Mouse (Mus musculus): Measurements from ENCODE around the gene Ets1.

Gene Ets1

DNA sequence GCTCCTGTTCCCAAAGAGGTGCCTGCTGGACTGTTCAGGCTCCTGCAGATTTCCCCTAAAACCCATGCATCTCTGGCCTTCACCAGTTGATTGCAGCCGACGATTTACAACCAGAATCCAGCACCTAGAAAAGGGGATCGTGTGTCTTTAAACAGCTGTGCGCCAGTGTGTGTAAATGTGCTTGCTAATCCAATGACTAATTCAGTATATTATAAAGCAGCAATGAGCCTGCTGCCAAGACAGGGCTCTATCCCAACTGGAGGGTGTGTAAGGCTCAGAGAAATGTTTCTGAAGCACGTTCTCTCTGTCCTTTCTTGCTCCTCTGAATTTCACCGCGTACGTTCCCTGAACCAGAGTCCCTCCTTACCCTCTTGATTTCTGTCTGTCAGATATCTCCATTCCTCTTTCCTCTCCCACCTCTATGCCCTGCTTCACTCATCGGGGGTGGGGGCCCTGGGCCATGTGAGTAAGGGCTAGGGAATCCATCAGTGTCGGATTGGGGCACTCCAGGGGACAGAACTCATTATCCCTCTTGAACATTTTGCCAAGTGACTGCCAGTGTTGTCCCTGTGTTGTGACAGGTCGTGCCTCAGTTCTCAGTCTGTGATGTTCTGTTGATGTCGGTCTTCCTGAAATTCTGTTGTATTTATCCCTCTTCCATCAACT lies 75.1 kb downstream of the Ets1 start:
- DNase-seq (ENCODE audit: low read depth, low spot score), result peak; percentile 39

DNA sequence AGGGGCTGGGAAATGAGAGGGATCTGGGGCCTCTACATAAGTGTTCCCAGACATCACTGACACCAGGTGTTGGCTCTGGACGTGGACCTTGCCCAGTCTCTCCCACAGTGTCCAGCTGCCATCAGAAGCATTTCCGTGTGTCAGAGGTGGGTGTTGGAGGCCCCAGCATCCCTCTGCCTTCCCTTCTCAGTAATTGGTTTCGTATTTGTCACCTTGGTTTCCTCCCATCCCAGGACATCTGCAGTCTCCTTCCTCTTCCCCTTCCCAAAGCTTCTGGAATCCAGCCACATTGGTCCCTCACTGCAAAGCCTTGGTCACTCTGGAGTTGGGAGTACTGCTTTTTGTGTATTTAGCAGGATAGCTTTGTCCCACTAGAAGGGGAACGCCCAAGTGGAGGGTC lies 75.7 kb downstream of the Ets1 start:
- DNase-seq (ENCODE audit: low read depth, low spot score), result no peak

DNA sequence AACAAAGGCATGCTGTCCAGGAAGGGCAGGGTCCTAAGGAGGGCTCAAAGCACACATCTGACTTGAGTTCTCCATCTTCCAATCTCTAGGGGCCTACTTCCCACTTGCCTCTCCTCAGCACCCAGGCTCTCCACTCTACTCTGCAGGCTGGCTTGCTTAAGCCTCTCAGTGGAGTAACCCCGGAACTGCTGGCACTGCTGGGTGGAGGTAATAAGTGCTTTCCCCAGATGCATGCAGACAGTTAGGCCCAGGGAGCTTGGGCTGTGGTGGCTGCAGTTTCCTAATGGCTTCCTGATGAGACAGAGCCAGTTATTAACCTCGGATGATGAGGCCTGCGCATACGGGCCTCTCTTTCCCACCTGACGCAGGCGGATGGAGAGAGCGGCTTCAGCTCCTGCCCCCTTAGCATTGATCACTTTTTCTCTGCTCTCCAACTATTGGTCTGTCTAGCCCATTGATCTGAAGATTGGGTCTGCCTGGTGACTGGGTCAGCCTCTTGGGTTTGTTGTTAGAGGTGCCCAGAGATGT lies 76.4 kb downstream of the Ets1 start:
- no peak for DNase-seq (ENCODE audit: low read depth, low spot score)

DNA sequence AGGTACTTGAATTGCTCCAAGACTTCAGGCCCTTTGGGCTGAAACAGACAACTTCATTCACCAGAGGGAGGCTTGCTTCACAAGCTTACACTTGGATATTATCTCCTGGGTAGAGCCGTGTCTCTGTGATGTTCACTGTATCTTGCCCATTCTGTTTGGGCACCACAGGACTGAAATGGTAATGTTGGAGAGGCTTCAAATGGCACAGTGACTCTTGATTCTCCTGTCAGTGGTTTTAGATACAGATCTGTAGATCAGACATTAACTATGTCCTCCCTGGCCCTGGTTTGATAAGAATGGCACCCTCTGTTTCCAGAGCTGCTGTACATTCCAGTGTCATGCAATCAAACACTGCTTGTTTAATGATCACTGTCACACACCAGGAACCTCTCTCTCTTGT lies 77.1 kb downstream of the Ets1 start:
- DNase-seq (ENCODE audit: low read depth, low spot score), result no peak

DNA sequence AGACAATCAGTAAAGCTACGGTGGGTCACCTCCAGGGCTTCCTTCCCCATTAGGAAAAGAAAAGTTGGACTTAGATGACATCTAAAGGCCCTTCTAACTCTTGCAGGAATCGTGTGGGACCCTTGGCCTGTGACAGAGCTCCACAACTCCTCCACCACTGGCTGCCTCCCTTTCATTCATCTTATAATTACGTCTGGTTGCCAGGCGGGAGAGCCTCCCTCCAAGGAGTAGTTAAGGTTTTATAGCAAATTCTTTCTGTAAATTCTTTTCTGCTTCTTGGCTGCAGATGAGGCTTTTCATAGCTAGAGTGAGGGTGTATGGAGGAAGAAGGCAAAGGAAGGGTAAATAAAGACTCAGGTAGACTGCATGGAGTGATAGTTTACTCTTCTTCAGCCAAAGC lies 77.8 kb downstream of the Ets1 start:
- no peak for DNase-seq (ENCODE audit: low read depth, low spot score)

DNA sequence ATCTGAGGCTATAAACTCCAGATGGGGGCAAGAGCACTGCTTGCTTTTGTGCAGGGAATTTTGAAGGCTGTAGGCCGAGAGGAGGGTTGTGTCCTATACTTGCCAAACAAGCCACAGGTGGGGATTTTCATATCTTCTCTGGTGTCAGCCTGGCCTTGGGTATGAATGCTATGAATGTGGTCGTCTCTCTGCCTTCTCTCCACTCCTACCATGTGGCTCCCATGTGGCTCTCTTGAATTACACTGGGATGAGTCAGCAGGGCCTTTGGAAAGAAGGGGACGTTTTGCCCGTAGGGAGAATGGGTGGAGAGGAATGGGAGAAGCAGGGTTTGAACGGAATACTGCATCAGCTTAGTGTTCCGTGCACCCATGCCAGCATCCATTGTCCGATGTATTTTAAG lies 78.5 kb downstream of the Ets1 start:
- no peak for DNase-seq (ENCODE audit: low read depth, low spot score)

DNA sequence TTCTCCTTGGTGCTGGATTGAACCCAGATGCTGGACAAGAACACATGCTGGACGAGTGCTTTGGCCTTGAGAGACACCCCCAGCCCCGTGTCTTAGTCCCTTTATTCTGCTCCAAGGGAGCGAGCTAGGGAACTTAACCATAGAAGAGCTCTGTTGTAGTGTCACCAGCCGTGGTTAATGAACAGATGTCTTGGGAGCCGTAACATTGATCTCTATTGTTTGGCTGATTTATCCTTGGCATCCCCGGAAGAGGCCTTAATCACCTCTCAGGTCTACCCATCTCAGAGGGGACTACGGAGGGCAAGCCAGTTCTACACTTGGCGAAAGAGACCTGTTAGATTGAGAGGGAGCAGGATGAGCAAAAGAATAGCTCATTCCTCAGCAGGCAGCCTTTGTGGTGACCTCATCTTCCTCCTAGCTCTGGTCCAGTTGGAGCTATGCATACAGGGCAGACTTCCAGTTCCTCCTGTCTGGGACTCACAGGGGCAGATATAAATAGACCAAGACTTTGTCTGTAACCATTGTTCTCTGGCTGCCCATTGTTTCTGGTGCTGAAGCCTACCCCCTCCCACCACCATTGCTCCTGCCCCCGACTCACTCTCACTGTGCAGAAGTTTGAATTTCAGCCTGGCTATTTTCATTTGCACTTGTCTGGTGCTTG lies 79.9 kb downstream of the Ets1 start:
- peak; percentile 58 for DNase-seq (ENCODE audit: low read depth, low spot score)

DNA sequence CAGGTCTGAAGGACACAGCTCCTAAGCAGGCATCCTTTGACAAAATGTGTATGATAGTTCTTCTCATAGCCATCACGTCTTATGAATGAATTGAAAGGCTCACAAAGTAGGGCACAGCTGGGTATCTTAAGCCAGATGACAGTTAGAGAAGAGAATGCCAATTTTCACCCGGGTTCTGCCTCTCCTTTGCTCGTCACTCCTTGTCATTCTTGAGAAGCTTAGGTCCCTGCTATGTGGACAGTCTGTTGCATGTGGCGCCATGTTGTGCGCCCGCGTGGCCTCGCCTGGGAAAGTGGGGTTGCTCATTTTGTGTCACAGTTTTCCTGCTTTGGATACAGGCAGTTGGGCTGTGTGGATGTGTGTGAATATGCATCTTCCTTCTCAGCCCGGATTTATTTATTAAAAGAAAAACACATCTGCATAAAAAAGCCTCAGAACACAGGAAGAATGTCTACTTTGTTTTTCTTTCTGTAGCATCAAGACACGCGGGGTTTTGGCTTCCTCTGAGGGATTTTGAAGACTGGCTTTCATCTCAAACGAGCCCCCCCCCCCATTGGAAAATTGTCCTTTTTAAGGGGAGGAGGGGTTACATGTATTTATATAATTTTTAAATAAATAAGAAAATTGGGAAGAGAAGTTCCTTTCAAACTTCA lies 81.4 kb downstream of the Ets1 start:
- no peak for DNase-seq (ENCODE audit: low read depth, low spot score)

DNA sequence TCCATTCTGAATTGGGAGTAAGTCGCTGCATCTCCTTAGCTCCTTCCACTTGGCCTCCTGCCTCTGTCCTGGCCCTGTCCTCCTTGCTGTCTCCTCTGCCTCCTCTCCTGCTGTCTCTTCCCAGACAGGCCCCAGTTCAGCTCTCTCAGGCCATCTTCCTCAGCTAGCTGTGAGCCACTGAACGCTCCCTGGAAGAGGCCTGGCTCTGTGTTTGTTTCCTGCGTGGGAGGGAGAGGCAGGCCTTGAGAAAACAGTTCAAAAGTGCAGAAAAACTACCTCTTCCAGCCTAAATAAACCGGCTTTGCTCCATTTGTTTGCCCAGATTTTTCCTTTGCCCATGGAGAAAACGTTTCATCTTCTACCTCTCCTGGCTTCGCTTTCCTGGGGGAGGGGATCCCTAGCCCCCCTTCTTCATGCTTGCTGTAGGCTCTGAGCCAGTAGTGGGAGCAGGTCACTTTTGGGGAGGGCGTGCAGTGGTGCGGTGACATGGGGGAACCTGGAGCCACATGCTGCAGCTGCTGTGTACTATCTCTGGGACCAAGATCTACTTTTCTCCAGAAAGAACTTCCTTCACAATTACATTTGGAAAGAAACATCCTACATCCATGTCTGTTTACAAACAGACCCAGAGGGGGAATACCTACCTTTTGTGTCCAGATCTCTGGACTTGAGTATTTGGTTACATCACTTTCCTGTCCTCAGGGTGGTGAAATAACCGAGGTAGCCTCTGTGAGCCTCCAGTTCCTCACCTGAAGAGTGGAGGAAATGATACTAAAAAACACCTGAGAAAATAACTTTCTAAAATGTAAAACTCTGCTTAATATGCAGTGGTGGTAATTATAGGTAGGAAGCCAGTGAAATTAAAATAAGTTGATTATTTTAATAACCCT lies 82.2 kb downstream of the Ets1 start:
- DNase-seq (ENCODE audit: low read depth, low spot score), result no peak

DNA sequence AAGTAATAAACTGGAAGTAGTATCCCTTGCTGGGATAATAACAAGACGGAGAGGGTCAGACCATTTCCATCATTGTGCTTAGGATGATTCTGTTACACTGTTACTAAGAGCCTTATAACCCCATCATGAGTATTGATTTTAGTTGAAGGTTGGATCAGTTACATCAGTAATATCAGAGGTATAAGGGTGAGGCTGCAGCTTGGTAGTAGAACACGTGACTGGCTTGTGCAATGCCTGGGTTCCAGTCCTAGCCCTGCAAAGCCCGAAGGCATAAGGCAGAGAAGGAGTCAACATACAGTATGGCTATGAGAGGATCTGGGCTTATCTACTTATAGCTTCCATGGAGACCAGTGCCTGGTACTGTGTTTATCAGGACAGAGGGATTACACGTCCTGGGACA lies 82.8 kb downstream of the Ets1 start:
- no peak for DNase-seq (ENCODE audit: low read depth, low spot score)

DNA sequence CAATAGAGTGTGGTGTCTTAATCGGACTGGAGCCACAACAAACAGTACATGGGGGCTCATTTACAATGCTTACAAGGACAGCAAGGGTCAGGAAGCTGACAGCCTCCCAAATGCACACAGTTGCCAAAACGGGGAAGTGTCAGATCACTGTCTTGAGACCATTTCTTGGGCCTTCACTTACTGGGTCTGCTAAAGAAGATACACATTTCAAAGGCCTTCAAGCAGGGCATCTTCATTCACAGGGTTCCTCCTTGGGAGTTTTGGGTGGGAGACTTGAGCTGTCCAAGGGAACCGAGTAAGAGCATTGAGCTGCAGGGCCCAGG lies 83.9 kb downstream of the Ets1 start:
- no peak for DNase-seq (ENCODE audit: low read depth, low spot score)

DNA sequence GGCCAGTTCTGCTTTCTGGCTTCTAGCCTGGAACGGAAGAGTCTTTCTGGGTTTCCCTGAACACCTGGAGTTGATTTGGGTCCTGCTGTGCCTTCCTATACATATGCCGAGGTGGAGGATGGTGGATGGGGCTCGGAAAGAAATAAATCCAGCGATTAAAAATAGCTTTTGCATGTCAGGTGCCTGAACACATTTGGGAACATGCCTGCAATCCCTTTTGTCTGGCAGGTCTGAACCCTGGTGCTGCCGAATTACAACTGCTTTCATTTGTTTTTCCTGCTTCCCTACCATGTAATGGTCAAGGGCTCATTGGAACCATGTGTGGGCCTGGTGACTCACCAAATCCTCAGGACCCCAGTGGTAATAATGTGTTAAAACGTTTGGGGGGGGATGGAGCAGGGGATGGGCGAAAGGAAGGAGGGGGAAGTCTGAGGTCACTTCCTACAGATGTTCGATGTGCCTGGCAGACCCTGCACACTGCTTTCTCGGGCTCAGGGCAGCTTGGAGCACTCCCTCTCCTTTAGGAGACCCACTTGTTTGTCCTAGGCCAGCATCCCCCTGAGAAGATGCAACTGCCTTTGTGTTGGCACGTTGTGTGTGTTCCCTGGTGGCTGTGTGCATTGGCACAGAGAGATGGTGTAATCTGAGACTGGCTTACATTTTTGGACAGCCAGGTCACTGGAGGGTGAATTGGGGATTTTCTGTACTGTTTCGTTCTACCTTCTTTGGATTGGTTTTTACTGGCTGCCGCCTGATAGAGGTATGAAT lies 84.4 kb downstream of the Ets1 start:
- DNase-seq (ENCODE audit: low read depth, low spot score), result peak; percentile 31

DNA sequence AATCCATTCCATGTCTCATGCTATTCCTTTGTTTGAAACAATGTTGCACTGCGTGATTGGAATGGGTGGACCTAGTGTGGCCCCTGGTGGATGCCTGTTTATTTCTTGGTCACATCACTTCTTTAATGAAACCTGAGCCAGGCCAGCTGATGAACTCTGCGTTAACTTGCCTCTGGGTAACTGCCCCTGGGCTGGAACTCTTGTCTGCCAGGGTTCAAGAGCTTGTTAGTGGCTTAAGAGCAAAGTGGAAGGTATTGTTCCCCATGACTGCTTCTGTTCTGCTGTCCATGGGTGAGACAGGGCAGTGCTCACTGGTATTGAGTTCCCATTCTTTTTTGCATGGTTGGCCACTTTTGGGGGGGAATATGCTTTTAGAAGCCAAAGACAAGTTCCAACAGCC lies 85.1 kb downstream of the Ets1 start:
- no peak for DNase-seq (ENCODE audit: low read depth, low spot score)

DNA sequence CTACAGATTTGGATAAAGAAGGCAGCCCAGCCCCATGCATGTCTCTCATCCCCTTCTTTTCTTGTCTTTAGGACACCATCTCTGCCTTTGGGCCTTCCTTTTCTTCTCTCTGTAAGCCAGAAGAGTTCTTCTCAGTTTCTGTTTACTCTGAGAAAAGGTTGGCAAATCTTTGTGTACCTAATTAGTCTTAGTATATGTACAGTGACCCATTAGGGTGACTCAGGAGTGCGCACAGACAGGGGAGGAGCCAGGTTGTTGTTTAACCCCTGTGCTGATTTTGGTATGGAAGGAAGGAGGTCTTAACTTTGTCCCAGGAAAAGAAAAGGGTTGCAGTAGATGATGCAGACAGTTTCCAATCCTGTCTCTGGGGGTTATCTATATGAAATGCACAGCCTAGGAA lies 86.2 kb downstream of the Ets1 start:
- no peak for DNase-seq (ENCODE audit: low read depth, low spot score)

DNA sequence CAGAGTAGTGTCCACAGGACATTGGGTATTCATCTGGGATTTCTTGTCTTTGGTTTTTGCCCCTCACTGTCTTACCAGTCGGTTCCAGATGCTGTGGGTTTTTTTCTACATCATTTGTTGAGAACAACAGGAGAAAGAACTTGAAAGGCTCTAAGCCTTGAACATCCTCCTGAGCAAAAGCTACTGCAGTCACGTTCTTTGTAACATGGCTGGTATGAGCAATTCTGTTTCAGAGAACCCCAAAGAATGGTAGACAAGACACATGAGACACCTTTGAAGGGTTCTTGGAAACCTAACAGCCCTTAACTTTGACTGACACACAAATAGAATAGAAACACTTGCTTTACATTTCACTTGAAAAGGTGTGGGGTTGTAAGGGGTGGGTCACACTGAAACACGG lies 86.9 kb downstream of the Ets1 start:
- DNase-seq (ENCODE audit: low read depth, low spot score), result no peak

DNA sequence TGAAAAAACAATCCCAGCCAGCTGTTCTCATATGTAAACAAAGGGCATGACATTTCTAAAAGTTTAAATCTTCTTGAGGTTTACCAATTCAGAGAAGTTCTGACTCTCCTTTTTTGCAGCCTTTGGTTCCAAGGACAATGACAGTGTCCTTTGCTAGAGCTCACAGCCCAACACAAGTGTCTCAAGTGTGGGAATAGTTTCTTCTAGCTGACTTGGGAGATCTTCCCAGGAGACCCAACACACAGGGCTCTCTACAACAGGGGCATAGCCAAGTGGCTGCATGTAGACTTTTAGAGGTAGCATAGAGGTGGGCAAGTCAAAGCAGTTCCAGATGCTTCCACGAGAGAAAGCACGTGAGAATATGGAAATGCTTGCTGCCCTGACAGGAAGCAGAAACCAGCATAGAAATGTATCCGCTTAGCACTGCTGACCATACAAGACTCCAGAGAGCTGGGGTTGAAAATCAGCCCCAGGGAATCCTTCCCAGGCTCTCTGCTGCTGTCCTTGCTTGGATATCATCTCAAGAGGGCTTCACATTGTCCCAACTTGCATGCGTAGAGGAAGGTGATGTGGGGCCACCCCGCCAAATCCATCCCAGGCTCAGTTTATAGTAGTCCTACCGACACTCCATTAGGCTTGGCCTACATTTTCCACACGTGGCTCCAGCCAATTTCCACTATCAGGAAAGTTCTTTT lies 88.3 kb downstream of the Ets1 start:
- DNase-seq (ENCODE audit: low read depth, low spot score), result no peak

DNA sequence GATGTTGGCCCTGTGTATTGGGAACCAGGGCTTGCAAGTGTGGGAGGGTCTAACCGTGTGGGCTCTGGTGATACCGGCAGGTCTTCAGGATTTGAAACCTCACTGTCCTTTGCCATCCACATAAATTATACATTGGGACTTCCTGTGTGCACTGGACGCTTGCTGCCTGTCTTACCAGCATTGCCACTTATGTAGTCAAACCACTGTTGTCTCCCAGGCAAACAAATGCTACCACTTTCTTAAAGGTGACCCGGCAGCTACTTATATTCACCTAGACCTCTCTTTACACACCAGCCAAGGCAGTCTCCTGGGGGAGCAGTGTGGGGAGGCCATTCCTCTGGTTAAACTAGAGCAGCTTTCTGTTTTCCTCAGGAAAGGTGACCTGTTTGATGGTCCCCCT lies 89.9 kb downstream of the Ets1 start:
- DNase-seq (ENCODE audit: low read depth, low spot score), result no peak

DNA sequence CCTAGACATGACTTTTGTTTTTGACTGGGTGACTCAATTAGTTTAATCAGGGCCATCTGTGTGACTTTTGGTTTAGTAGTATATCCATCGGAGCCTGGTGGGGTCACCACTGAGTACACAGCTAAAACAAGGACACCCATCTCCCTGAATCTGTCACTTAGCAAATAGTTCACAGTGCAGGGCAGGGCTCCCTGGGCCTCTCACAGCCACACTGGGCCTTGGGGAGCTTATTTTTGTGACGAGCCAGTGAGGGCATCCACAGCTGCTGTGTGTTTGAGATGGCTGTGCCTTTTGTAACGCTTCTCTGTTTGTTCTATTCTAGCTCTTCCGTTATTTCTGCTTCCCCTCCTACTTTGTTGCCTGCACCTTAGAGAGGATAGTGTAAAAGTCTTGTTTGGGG lies 90.6 kb downstream of the Ets1 start:
- no peak for DNase-seq (ENCODE audit: low read depth, low spot score)

DNA sequence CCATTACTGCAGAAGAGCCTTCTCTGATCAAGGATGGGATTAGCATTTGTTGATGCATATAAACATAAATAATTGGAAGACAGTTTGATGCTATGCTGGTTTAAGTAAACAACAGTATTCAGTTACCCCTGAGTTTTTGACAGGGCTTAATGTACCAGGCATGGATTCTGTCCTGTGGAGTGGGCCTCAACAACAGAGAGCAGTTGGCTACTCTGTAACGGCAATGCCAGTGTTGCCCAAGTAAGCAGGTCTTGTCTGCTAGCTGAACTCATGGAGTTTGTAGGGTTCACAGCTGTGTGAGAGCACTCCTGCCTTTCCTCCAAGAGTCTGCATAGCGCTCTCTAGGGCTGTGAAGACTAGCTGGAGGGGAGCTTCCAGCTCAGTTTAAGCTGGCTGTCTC lies 91.0 kb downstream of the Ets1 start:
- no peak for DNase-seq (ENCODE audit: low read depth, low spot score)

DNA sequence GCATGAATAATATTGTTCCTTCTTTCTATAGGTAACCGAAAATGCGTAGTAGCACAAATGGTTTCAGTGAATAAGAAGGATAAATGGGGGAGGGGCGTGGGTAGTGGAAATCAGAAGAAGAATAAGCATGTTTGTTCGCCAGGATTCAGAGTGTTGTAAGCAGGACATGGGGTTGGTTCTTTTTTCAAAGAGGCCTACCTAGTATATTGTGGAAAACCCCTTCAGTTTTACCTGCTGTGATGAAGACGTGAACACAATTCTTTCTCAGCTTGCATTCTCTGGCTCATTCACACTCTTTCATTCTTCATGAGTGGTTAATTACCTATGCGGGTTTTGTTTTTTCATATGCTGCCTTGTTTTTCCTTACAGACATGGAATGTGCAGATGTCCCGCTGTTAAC lies 92.3 kb downstream of the Ets1 start:
- DNase-seq (ENCODE audit: low read depth, low spot score), result no peak

DNA sequence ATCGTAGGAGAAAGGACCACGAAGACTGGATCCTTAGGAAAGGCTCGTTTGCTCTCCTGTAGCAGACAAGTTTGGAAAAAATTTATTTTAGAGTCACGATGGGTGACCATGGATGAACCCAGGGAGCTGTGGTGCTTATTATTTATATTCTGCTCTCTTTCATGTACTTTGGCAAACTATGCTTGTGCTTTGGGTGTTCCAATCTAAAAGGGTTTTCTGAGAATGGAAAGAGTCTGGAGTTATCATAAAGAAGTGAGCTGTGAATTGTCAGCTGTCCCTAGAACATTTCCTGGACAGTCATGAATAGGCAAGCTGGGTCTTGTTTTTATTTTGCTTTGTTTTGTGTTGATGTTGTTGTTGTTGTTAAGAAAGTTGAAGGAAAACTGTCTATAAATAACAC lies 92.8 kb downstream of the Ets1 start:
- DNase-seq (ENCODE audit: low read depth, low spot score), result no peak

Data from skeletal muscle tissue, adult 2 months (tissue).